Mouse (Mus musculus) E14TG2a.4 (cell line): ENCODE measurements around the gene Fgd5.

Experiments
- H3K27me3 ChIP-seq: 2 replicates; pipeline ENCODE4 v1.6.1; 2014; ENCODE audit warnings: low read length, control low read depth; ENCODE audit not compliant: insufficient read depth
- H3K36me3 ChIP-seq: 2 replicates; pipeline ENCODE4 v1.6.1; 2014; ENCODE audit warnings: low read length, control low read depth; ENCODE audit not compliant: insufficient read depth
- H3K4me1 ChIP-seq: replicated peaks from 2 replicates; pipeline ENCODE4 v1.6.1; 2014; ENCODE audit warnings: low read depth, low read length, control low read depth
- H3K4me3 ChIP-seq: replicated peaks from 2 replicates; pipeline ENCODE4 v1.5.1; 2014; ENCODE audit warnings: mild to moderate bottlenecking, low read length
- H3K9me3 ChIP-seq: 2 replicates; pipeline ENCODE4 v1.6.1; 2014; ENCODE audit warnings: low read length, control low read depth
- CTCF ChIP-seq: conservative IDR thresholded peaks from 2 replicates; pipeline ENCODE4 v1.5.1; 2014; ENCODE audit warnings: low read length
- NANOG ChIP-seq: IDR thresholded peaks from 2 replicates; pipeline ENCODE4 v1.6.1; 2014; ENCODE audit warnings: borderline replicate concordance, low read length, mixed read lengths
- POU5F1 ChIP-seq: IDR thresholded peaks from 2 replicates; pipeline ENCODE4 v1.6.1; 2014; ENCODE audit warnings: low read length, borderline replicate concordance

Fgd5 gene

DNA sequence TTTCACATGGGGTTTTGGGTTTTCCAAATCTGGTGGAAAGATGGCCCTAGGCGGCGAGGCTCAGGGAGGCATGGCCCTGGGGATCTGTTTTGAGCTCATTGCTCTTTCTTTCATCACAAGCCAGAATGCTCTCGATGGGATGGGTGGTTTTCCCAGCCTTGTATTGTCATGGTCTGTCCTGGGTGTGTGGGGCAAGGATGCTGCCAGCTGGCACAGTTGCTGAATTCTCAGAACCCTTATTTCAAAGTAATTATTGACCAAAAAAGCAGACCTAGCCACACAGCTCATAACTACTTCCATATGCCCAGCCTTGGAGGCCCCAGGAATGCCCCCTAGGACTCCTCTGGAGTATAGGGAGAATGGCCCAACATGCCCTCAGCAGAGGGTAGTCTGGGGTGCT is 34.9 kb downstream of the Fgd5 start:
- Histone ChIP-seq H3K36me3 (no peaks in the 10 kb centered on the region), H3K4me1 (peaks cover 26% of the 10 kb centered on the region), H3K4me3 (no peak overlapping the region), H3K27me3 (no peaks in the 10 kb centered on the region), H3K9me3 (no peaks in the 10 kb centered on the region)
- TF ChIP-seq NANOG (no peak), POU5F1 (no peak), CTCF (no peak)

DNA sequence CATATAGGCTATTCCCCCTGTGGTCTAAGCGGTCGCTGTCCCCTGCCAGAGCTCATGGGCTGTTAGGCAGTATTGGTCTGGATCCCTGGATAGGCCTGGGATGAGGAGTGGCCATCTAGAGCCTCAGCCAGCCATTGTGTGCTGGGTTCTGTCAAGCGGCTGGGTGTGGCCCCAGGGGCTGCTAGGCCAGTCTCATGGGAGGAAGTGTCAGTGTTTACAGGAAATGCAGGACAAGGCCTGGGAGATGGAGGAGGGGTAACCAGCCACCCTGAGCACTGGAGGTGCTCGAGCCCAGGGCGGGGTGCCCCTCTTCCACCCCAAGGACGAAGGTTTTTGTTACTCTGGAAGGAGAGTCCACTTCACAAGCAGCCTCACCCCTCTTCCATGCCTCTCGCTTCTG is 36.3 kb downstream of the Fgd5 start:
- no peaks in the 10 kb centered on the region for H3K9me3 ChIP-seq
- H3K27me3 ChIP-seq: no peaks in the 10 kb centered on the region
- no peak for TF ChIP-seq POU5F1
- TF ChIP-seq CTCF: no peak
- TF ChIP-seq NANOG: no peak
- peaks cover 26% of the 10 kb centered on the region for H3K4me1 ChIP-seq
- no peaks in the 10 kb centered on the region for H3K36me3 ChIP-seq
- peak overlapping the region; percentile 37 for H3K4me3 ChIP-seq

DNA sequence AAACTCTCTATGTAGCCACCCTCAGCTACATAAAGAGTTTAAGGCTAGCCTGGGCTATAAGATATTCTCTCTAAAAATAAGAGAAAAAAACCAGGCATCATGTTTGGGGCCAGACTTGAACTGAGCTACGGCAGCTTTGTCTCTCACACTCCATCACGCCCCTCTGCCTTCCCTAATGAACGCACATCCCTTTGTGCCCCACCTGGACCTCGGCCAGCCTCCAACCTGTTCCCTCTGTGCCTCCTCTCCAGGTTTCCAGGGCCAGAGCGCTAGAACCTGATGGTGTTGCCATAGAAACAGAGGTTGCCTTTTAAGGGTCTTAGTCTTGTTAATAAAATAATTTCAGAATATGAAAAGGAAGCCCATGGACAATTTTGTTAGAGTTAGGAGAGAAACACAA is 37.2 kb downstream of the Fgd5 start:
- no peaks in the 10 kb centered on the region for H3K9me3 ChIP-seq
- TF ChIP-seq NANOG: no peak
- TF ChIP-seq CTCF: no peak
- no peak for TF ChIP-seq POU5F1
- H3K4me1 ChIP-seq: peaks cover 26% of the 10 kb centered on the region
- H3K4me3 ChIP-seq: no peak overlapping the region
- H3K36me3 ChIP-seq: no peaks in the 10 kb centered on the region
- no peaks in the 10 kb centered on the region for H3K27me3 ChIP-seq

DNA sequence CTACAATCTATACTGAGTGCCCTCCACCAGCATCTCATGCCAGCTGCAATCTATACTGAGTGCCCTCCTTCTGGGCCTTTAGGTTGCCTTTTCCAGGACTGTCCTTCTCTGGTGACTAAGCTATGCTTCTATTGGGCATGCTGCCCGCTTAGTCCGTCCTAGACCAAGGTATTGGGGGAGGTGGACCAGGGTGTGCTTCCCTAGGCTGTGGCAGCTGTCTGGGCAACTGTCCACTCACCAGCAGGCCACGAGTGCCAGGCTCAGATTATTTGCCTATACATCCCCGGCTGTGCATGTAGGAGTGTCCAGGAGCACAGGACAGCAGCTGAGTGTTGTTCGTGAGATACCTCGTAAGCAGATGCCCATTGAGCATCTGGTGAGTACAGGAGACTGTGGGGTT is 38.1 kb downstream of the Fgd5 start:
- peaks cover 26% of the 10 kb centered on the region for H3K4me1 ChIP-seq
- H3K9me3 ChIP-seq: no peaks in the 10 kb centered on the region
- H3K27me3 ChIP-seq: no peaks in the 10 kb centered on the region
- TF ChIP-seq NANOG: no peak
- no peak for TF ChIP-seq POU5F1
- no peak for TF ChIP-seq CTCF
- no peak overlapping the region for H3K4me3 ChIP-seq
- H3K36me3 ChIP-seq: no peaks in the 10 kb centered on the region

DNA sequence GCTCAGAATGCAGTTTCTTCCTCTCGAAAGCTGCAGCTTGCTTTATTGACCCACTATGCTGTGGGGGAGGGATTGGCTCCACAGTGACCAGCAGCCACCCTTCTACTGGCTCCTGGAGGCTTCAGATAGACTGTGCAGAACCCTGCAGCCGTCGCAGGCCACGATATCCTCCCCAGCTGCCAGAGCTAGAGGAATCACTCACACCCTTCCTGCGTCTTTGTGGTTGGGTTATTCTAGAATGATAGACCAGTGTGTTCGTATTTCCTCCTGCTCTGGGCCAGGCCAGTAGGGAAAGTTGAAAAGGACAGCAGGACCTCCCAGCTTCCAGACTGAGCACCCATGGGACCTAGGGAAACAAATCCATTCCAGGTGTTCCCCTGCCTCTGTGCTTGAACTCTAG is 39.7 kb downstream of the Fgd5 start:
- Histone ChIP-seq H3K4me1 (peaks cover 26% of the 10 kb centered on the region), H3K27me3 (no peaks in the 10 kb centered on the region), H3K4me3 (no peak overlapping the region), H3K36me3 (no peaks in the 10 kb centered on the region), H3K9me3 (no peaks in the 10 kb centered on the region)
- TF ChIP-seq NANOG (no peak), CTCF (no peak), POU5F1 (no peak)

DNA sequence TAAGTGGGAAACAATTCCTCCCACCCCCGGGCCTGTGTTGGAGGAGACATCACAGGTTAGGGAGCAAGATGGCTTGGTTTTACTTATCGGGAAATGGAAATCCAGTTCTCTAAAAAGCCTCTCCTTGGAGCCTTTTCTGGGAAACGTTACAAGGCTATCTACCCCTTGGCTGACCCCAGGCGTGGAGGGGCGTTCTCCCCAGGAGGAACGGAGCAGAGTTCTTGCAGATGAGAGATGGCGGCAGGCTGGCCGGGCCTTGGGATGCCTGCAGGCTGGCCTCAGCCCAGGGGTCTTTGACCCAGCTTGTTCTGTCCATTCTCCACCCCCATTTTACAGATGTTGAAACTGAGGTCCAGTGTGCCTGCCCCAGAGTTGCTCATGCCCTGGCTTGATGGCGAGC is 42.4 kb downstream of the Fgd5 start:
- TF ChIP-seq CTCF (no peak), POU5F1 (no peak)
- H3K27me3 ChIP-seq: 0 out of 2 replicates have a peak, but pooled peaks cover 2% of the 10 kb centered on the region
- H3K36me3 ChIP-seq: no peaks in the 10 kb centered on the region

DNA sequence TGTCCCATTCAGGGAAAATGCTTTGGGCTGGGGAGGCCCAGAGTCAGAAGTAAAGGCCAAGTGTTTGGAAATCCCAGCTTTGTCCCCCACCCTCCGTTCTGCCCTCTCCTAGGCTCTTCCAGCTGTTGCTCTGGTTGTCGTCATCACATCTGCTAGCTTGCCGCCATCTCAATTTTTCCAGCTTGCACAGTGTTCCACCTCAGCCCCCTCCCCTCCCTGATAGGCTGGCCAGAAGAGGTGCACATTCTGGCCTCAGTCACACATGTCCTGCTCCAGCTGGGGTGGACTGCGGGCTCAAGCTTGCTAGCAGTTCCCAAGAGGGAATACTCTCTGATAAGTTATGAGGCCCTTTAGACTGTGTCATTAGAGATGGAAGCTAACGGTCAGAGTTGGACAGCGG is 42.8 kb downstream of the Fgd5 start:
- H3K4me1 ChIP-seq: peaks cover 24% of the 10 kb centered on the region
- H3K27me3 ChIP-seq: 0 out of 2 replicates have a peak, but pooled peaks cover 2% of the 10 kb centered on the region
- no peaks in the 10 kb centered on the region for H3K9me3 ChIP-seq
- no peaks in the 10 kb centered on the region for H3K36me3 ChIP-seq
- TF ChIP-seq CTCF: no peak
- no peak for TF ChIP-seq POU5F1
- TF ChIP-seq NANOG: no peak
- H3K4me3 ChIP-seq: no peak overlapping the region

More for the DNA sequence above, 42.4 kb downstream of the Fgd5 start:
- Histone ChIP-seq H3K9me3 (no peaks in the 10 kb centered on the region), H3K4me3 (no peak overlapping the region), H3K4me1 (peaks cover 22% of the 10 kb centered on the region)

DNA sequence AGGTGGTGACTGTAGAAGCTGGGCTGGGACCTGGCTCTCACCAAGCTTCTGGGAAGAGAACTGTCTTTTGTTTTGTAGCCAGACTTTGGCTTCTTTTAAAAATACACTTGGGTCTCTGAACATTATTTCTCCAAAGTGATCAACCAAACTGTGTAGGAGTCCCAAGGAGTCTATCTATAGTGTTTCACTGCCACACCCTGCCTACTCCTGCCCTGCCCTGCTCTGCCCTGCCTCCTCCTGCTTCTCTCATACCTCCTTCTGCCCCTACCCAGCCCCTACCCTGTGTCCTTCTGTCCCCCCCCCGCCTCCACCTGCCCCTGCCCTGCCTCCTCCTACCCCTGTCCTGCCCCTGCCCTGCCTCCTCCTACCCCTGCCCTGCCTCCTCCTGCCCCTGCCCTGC is 46.6 kb downstream of the Fgd5 start:
- H3K36me3 ChIP-seq: no peaks in the 10 kb centered on the region
- H3K4me1 ChIP-seq: peaks cover 39% of the 10 kb centered on the region
- no peaks in the 10 kb centered on the region for H3K9me3 ChIP-seq
- 0 out of 2 replicates have a peak, but pooled peaks cover 2% of the 10 kb centered on the region for H3K27me3 ChIP-seq
- TF ChIP-seq POU5F1: no peak
- H3K4me3 ChIP-seq: no peak overlapping the region

DNA sequence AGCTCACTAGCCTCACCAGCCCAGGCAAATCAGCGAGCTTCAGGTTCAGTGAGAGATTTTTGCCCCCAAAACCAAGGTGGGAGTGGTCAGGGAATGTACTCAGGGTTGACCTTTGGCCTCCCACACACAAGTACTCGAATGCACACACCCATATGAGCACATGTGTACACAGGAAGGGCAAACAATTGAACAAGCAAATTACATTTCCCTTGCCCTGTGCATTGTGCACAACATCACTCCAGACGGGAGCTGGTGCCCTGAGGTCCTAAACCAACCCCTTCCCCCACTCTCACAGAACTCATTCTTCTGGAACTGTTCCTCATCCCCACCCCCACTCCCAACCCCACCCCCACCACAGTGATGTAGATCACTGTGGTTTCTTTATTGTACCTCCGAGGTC is 48.7 kb downstream of the Fgd5 start:
- Histone ChIP-seq H3K9me3 (no peaks in the 10 kb centered on the region), H3K4me1 (peaks cover 39% of the 10 kb centered on the region), H3K27me3 (0 out of 2 replicates have a peak, but pooled peaks cover 2% of the 10 kb centered on the region), H3K36me3 (no peaks in the 10 kb centered on the region), H3K4me3 (no peak overlapping the region)
- TF ChIP-seq POU5F1: no peak
- no peak for TF ChIP-seq NANOG
- no peak for TF ChIP-seq CTCF
